Mouse (Mus musculus) G1E (cell line): ENCODE data around the gene Ddn. TPM values are rescaled to one million over a fixed set of nuclear protein-coding genes. Genes with fewer than 3 reads are reported as not detected.
A peak's percentile ranks its signal among the peaks of the same experiment; 100 is the strongest.

Experiments
- ATAC-seq: 2 replicates; pipeline ENCODE4 v1.8.0; 2016; ENCODE audit warnings: mild to moderate bottlenecking; ENCODE audit not compliant: insufficient number of reproducible peaks, poor library complexity, low FRiP score, severe bottlenecking; ENCODE audit errors: extremely low read depth
- DNase-seq: peaks from one replicate; pipeline ENCODE4 v3.0.0; 2012; ENCODE audit warnings: low spot score
- H3K27me3 ChIP-seq: 2 replicates; pipeline ENCODE4 v1.6.1; 2012; ENCODE audit warnings: mild to moderate bottlenecking, low read length, inconsistent platforms; ENCODE audit not compliant: insufficient read depth
- H3K36me3 ChIP-seq: replicated peaks from 2 replicates; pipeline ENCODE3; 2012; ENCODE audit warnings: mild to moderate bottlenecking, inconsistent platforms
- H3K4me1 ChIP-seq: 2 replicates; pipeline ENCODE4 v1.6.1; 2012; ENCODE audit warnings: low read depth, low read length, inconsistent platforms, mixed read lengths; ENCODE audit not compliant: insufficient read depth
- H3K4me3 ChIP-seq: 2 replicates; pipeline ENCODE4 v1.5.1; 2012; ENCODE audit warnings: low read depth, mild to moderate bottlenecking, inconsistent platforms, low read length, moderate library complexity, mixed read lengths
- H3K9me3 ChIP-seq: replicated peaks from 2 replicates; pipeline ENCODE4 v1.6.1; 2012; ENCODE audit warnings: inconsistent platforms
- CTCF ChIP-seq: IDR thresholded peaks from 2 replicates; pipeline ENCODE4 v1.5.1; 2012; ENCODE audit warnings: low read depth, low read length, inconsistent platforms, mixed read lengths
- GATA1 ChIP-seq: IDR thresholded peaks from 2 replicates; pipeline ENCODE4 v1.6.1; 2012; ENCODE audit warnings: borderline replicate concordance, low read length, inconsistent platforms, mixed read lengths
- GATA2 ChIP-seq: IDR thresholded peaks from 2 replicates; pipeline ENCODE4 v1.6.1; 2012; ENCODE audit warnings: low read depth, low read length, inconsistent platforms, borderline replicate concordance
- POLR2AphosphoS5 ChIP-seq: IDR thresholded peaks from 2 replicates; pipeline ENCODE4 v1.6.1; 2012; ENCODE audit warnings: low read depth, low read length, inconsistent platforms; ENCODE audit not compliant: insufficient replicate concordance
- TAL1 ChIP-seq: conservative IDR thresholded peaks from 2 replicates; pipeline ENCODE4 v1.6.1; 2012; ENCODE audit warnings: low read depth, low read length, inconsistent platforms, mixed read lengths
- polyA plus RNA-seq: library from polyadenylated mRNA; stranded (reverse); fragments of >175 nt; gene quantifications from 2 replicates; pipeline ENCODE4 v1.2.3, GENCODE M21; 2012
- total RNA-seq, 2 experiments: library from RNA; stranded (forward) in 1 of 2; stranded (reverse) in 1 of 2; fragments of 200-1000 nt in 1 of 2; fragments of >200 nt in 1 of 2; fragmentation: Nextera tagmentation in 1 of 2; gene quantifications; 2 replicates each; pipeline ENCODE4 v1.2.3; 2014 to 2017

Ddn gene
- total and polyA plus RNA-seq, 3 experiments = 0.08 to 0.22 TPM; not detected in 1

GRCm38 (mm10) chr15:98832161-98833058 is 23.1 kb upstream of the Ddn start:
- peak; percentile 82 for DNase-seq
- Histone ChIP-seq H3K4me1 (peaks cover 71% of the 10 kb centered on the region), H3K4me3 (peak overlapping the region; percentile 62; the same call in 1 of the 2 replicates), H3K27me3 (no peaks in the 10 kb centered on the region), H3K36me3 (peaks cover 62% of the 10 kb centered on the region), H3K9me3 (no peaks in the 10 kb centered on the region)
- TF ChIP-seq POLR2AphosphoS5 = no peak
- no peak for TF ChIP-seq GATA1
- peak; percentile 20; the same call in 1 of the 2 replicates for TF ChIP-seq TAL1
- ATAC-seq = peak; percentile 42; the same call in 1 of the 2 replicates

- H3K27me3 ChIP-seq = no peaks in the 10 kb centered on the region
- H3K4me1 ChIP-seq = peaks cover 71% of the 10 kb centered on the region
- no peak for DNase-seq
- H3K36me3 ChIP-seq = peaks cover 62% of the 10 kb centered on the region
- no peak for ATAC-seq
- peak overlapping the region; percentile 79; the same call in 1 of the 2 replicates for H3K4me3 ChIP-seq
- H3K9me3 ChIP-seq = no peaks in the 10 kb centered on the region
- no peak for TF ChIP-seq GATA2
- TF ChIP-seq TAL1 = no peak
- TF ChIP-seq GATA1 = no peak
- TF ChIP-seq POLR2AphosphoS5 = no peak
- no peak for TF ChIP-seq CTCF
Observed at GRCm38 (mm10) chr15:98831684-98832035, 22.4 kb upstream of the Ddn start.

DNA sequence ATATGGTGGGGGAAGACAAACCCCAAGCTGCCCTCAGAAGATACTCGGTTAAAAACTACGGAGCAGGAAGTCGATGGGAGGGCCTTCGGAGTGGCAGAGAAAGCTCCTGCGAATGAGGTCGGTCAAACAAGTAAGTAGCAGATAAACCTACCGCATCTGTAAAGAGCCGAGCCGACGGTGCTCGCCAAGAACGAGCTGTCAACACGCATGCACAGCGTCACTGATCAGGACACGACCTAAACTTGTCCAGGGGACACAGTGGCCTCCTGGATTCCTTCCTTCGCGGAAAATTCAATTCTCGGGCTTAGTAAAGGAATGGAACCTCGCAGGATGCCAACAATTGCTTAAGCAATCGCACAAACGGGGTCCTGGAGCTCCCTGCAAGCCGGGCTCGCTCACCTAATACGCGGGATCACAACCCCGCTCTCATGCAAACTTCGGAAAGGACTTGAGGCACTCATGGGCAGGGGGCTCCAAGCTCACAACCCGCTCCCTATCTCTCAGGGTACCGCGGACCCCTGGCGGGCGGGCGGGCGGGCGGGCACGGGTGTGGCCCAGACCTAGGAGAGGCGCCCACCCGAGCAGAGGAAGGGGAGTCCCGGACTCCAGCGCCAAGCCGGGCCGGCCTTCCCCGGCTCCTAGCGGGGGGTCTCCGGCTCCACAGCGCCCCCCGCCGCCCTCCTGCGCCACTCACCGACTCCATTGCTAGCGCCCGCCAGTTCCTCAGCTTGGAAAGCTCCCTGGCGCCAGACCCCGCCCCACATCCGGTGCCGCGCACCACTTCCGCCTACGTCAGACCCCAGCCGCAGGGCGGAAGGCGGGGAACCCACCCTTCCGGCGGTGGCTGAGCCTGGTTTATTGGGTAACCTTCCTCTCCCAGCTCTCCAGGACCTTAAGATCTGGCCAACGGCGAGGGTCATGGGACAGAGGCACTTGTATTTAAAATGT is 21.7 kb upstream of the Ddn start, which contains the start of gene Prkag1:
Gene Prkag1 (minus strand): TSS at position 786 of the 948 bp plus-strand sequence.
- DNase-seq = peak; percentile 97
- Histone ChIP-seq H3K36me3 (peaks cover 61% of the 10 kb centered on the region), H3K9me3 (no peaks in the 10 kb centered on the region), H3K27me3 (no peaks in the 10 kb centered on the region), H3K4me1 (peaks cover 75% of the 10 kb centered on the region), H3K4me3 (peak within 1 kb of the TSS; percentile 79)
- peak; percentile 76 for ATAC-seq
- TF ChIP-seq CTCF (peak; percentile 25; the same call in 1 of the 2 replicates), TAL1 (no peak), GATA2 (no peak), POLR2AphosphoS5 (0 out of 2 replicates have a peak, but pooled peaks have one; percentile 50), GATA1 (no peak)

DNA sequence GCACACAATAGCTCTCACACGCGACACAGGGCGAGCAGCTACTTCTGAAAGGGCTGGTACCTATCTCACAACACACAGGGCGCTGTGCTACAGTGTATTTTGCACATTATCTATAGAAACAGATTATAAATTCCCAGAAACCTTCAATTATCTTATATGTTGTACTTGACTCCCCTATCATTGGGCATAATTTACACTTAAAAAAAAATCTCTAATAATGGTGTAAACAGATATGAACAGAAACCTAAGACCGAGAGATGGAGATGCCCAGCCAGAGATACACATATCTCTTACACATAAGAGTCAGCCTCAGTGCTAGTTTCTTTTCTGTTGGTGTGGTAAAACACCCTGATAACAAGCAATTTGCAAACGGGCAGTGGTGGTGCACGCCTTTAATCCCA is 18.3 kb upstream of the Ddn start:
- peak overlapping the region; percentile 50; the same call in 1 of the 2 replicates for H3K4me3 ChIP-seq
- peak; percentile 44 for DNase-seq

GRCm38 (mm10) chr15:98823434-98823833 is 14.1 kb upstream of the Ddn start:
- DNase-seq (no peak), ATAC-seq (no peak)
- no peak overlapping the region for H3K4me3 ChIP-seq
- H3K27me3 ChIP-seq = no peaks in the 10 kb centered on the region
- TF ChIP-seq TAL1 (no peak), GATA1 (no peak), GATA2 (no peak), POLR2AphosphoS5 (no peak), CTCF (no peak)
- H3K4me1 ChIP-seq = peaks cover 44% of the 10 kb centered on the region
- H3K9me3 ChIP-seq = no peaks in the 10 kb centered on the region
- H3K36me3 ChIP-seq = peaks cover 95% of the 10 kb centered on the region

More for the DNA sequence above, 18.3 kb upstream of the Ddn start:
- Histone ChIP-seq H3K36me3 (peaks cover 64% of the 10 kb centered on the region), H3K4me1 (peaks cover 64% of the 10 kb centered on the region), H3K9me3 (no peaks in the 10 kb centered on the region), H3K27me3 (no peaks in the 10 kb centered on the region)
- peak; percentile 37 for ATAC-seq
- no peak for TF ChIP-seq GATA1
- TF ChIP-seq TAL1 = peak; percentile 65

DNA sequence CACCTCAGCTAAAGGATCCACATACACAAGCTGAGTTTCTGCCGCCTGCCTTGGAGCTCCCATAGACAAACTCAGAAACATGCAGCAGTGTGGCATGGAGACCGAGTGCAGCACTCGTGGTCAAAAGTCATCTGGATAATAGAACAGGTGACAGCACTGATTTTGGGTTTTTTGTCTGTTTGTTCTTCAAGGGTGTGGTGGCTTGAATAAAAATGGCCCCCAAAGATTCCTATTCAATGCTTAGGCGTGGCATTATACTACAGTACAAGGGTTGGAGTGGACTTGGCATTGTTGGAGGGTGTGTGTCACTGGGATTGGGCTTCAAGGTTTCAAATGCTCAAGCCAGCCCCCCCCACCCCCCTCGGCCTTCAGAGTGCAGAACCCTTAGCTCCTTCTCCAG is 12.9 kb upstream of the Ddn start:
- Histone ChIP-seq H3K27me3 (no peaks in the 10 kb centered on the region), H3K4me3 (no peak overlapping the region), H3K4me1 (peaks cover 32% of the 10 kb centered on the region), H3K9me3 (no peaks in the 10 kb centered on the region), H3K36me3 (peaks cover 95% of the 10 kb centered on the region)
- DNase-seq = no peak
- TF ChIP-seq TAL1 (no peak), POLR2AphosphoS5 (no peak), GATA2 (no peak), CTCF (no peak), GATA1 (no peak)
- no peak for ATAC-seq
